8 mouse cellular contexts compared by ENCODE assay signal in genomic region chr6:148046881-148047649, GRCm38 (mm10). TPM values are rescaled to one million over a fixed set of nuclear protein-coding genes. Genes with fewer than 3 reads are reported as not detected.
A peak's percentile ranks its signal among the peaks of the same experiment; 100 is the strongest.
DNase-seq lines count a peak whose midpoint lies in the region; ATAC-seq lines count a peak whose summit lies in the region.

Gene Far2 (plus strand): TSS chr6:148047259.

- H3K9ac ChIP-seq in intestine, embryonic 14.5 days (ENCODE audit: low read length), result peak within 1 kb of the TSS; percentile 37
- peak within 1 kb of the TSS; percentile 27; the same call in 1 of the 2 replicates for H3K9ac ChIP-seq in limb, embryonic 15.5 days

- peak within 1 kb of the TSS; percentile 54 for H3K4me3 ChIP-seq in forebrain, embryonic 10.5 days
- H3K4me3 ChIP-seq in intestine, embryonic 14.5 days (ENCODE audit: low read depth, low read length), result peak within 1 kb of the TSS; percentile 35
- H3K4me3 ChIP-seq in limb, embryonic 15.5 days, result peak within 1 kb of the TSS; percentile 40

- no peaks in the 10 kb centered on the region for H3K9me3 ChIP-seq in forebrain, embryonic 10.5 days
- no peaks in the 10 kb centered on the region for H3K9me3 ChIP-seq in intestine, embryonic 14.5 days (ENCODE audit: control insufficient read depth, low read length)
- H3K9me3 ChIP-seq in limb, embryonic 15.5 days, result no peaks in the 10 kb centered on the region

- peak within 1 kb of the TSS; percentile 85 for H3K4me2 ChIP-seq in intestine, embryonic 14.5 days (ENCODE audit: low read length)
- peak within 1 kb of the TSS; percentile 76 for H3K4me2 ChIP-seq in limb, embryonic 15.5 days

- DNase-seq in heart, adult 11 months, result peak; percentile 77
- no peak for DNase-seq in heart, adult 18-20 months
- DNase-seq in brain, adult 2 months (ENCODE audit: low read depth, low spot score), result peak; percentile 55
- peak; percentile 17 for DNase-seq in forebrain, embryonic 10.5 days (ENCODE audit: extremely low spot score, low spot score)
- DNase-seq in intestine, embryonic 14.5 days (ENCODE audit: low spot score), result peak; percentile 70
- peak; percentile 42 for DNase-seq in right cerebral cortex, postnatal 14 days
- no peak for DNase-seq in MN1 (ENCODE audit: low spot score)

- no peaks in the 10 kb centered on the region for H3K36me3 ChIP-seq in forebrain, embryonic 10.5 days (replicated peaks)
- H3K36me3 ChIP-seq in intestine, embryonic 14.5 days (ENCODE audit: control insufficient read depth, insufficient read depth, low read length), result no peaks in the 10 kb centered on the region
- H3K36me3 ChIP-seq in limb, embryonic 15.5 days, result no peaks in the 10 kb centered on the region

- peak within 1 kb of the TSS; percentile 20; the same call in 1 of the 2 replicates for H3K27ac ChIP-seq in forebrain, embryonic 10.5 days
- H3K27ac ChIP-seq in intestine, embryonic 14.5 days (ENCODE audit: low read depth), result no peak within 1 kb of the TSS
- no peak within 1 kb of the TSS for H3K27ac ChIP-seq in limb, embryonic 15.5 days

- peaks cover 26% of the 10 kb centered on the region for H3K27me3 ChIP-seq in forebrain, embryonic 10.5 days (ENCODE audit: poor library complexity, severe bottlenecking)
- H3K27me3 ChIP-seq in intestine, embryonic 14.5 days (replicated peaks; ENCODE audit: control insufficient read depth, insufficient read depth, low read length), result peaks cover 6% of the 10 kb centered on the region; the same call in 1 of the 2 replicates
- H3K27me3 ChIP-seq in limb, embryonic 15.5 days, result peaks cover 23% of the 10 kb centered on the region

- peak; percentile 66; the same call in 1 of the 2 replicates for ATAC-seq in intestine, embryonic 14.5 days (replicated peaks; ENCODE audit: low FRiP score, low TSS enrichment, low read depth)
- no peak for ATAC-seq in limb, embryonic 15.5 days (ENCODE audit: insufficient number of reproducible peaks, low FRiP score, low TSS enrichment, low read depth)

- peaks cover 12% of the 10 kb centered on the region for H3K4me1 ChIP-seq in forebrain, embryonic 10.5 days
- H3K4me1 ChIP-seq in intestine, embryonic 14.5 days (replicated peaks; ENCODE audit: control insufficient read depth, insufficient read depth, low read length), result 0 out of 2 replicates have a peak, but pooled peaks cover 5% of the 10 kb centered on the region
- H3K4me1 ChIP-seq in limb, embryonic 15.5 days, result 0 out of 2 replicates have a peak, but pooled peaks cover 5% of the 10 kb centered on the region

- WGBS in forebrain, embryonic 10.5 days, result 3% methylated on average over 34 of the region's 34 CpGs
- WGBS in intestine, embryonic 14.5 days, result 3% methylated on average over 34 of the region's 34 CpGs
- WGBS in limb, embryonic 15.5 days, result 3% methylated on average over 34 of the region's 34 CpGs

RNA-seq across cellular contexts. Expression of gene Far2, which starts in this region (rescaled TPM):
- not detected for total RNA-seq in heart, adult 18-20 months (2021)
- 1.9 TPM in 2 replicates for polyA plus RNA-seq in forebrain, embryonic 10.5 days (2016; fragmentation: Nextera tagmentation; extraction: Ambion mirVana)
- polyA plus RNA-seq in intestine, embryonic 14.5 days (2014; fragmentation: Nextera tagmentation; extraction: Ambion mirVana), result 4.6 and 4.7 TPM in 2 replicates
- polyA plus RNA-seq in limb, embryonic 15.5 days (2015; fragmentation: Nextera tagmentation; extraction: Ambion mirVana), result 3.1 and 4.5 TPM in 2 replicates

Comparison
In these comparisons a context has a peak if more than half of its experiments do, and no peak if none do; other contexts are left out.
1. DNase-seq: peak in heart, adult 11 months (single experiment), brain, adult 2 months (single experiment), forebrain, embryonic 10.5 days (single experiment), intestine, embryonic 14.5 days (single experiment) and right cerebral cortex, postnatal 14 days (single experiment); none in heart, adult 18-20 months (0 of 2) and MN1 (single experiment).
2. Peak in every context shown above with its lines, with median percentiles within 50 percentile points of each other: H3K4me3 ChIP-seq.